Mouse (Mus musculus) bone marrow, adult 2 months (tissue): Measurements from ENCODE around the gene Ryr2.

ENCODE experiments used
- CTCF ChIP-seq: fragments of 200-500 bp; IDR thresholded peaks from 2 replicates; pipeline ENCODE4 v1.5.1; 2011; ENCODE audit warnings: low read length, control low read depth; ENCODE audit not compliant: control insufficient read depth, insufficient read depth
- POLR2A ChIP-seq: fragments of 200-500 bp; IDR thresholded peaks from 2 replicates; pipeline ENCODE4 v1.6.1; 2011; ENCODE audit warnings: low read depth, mild to moderate bottlenecking, control low read depth, low read length, borderline replicate concordance; ENCODE audit not compliant: control insufficient read depth

DNA sequence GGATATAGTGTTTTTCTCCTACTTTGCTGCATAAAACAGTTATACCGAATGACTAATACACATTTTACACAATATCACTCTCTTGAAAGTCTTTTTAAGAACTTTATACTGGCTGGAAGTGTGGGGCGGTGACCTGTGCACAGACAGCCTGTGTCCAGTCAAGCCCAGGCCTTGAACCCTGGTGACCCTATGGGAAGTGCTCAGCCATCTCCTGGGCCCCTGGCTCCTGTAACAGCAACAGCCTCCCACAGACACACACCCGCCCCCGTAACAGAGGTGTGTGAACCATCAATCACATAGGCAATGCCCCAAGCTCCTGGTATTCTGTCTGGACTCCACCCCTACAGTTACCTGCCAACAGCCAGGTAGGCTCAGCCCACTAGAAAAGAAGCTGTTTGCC lies 424.9 kb downstream of the Ryr2 start:
- TF ChIP-seq CTCF (no peak), POLR2A (no peak)
